Mouse (Mus musculus): ENCODE results near the gene Gm10408. TPM values are rescaled to one million over a fixed set of nuclear protein-coding genes. Genes with fewer than 3 reads are reported as not detected.
"Not testable (repeated sequence)": the region's sequence is repeated elsewhere in the genome, so short reads cannot be mapped to it uniquely, and the experiment has no call there.

Gene Gm10408
- not detected in 2 replicates for polyA plus RNA-seq (2015; fragmentation: Nextera tagmentation; extraction: Ambion mirVana)

GRCm38 (mm10) chr14:3449079-3449478 is at the start of gene Gm10408:
TSS of gene Gm10408 (plus strand) at chr14:3449379.
- not testable (repeated sequence) for H3K27ac ChIP-seq (replicated peaks); H3K4me2 ChIP-seq; ATAC-seq (ENCODE audit: low read depth); H3K27me3 ChIP-seq; H3K9ac ChIP-seq; H3K36me3 ChIP-seq; H3K4me3 ChIP-seq; H3K9me3 ChIP-seq; H3K4me1 ChIP-seq (replicated peaks)
- no CpG with 5 or more reads among the region's 3 CpGs for WGBS

- H3K4me2 ChIP-seq; H3K9me3 ChIP-seq; ATAC-seq (ENCODE audit: low read depth); H3K27ac ChIP-seq (replicated peaks); H3K9ac ChIP-seq; H3K4me1 ChIP-seq (replicated peaks); H3K36me3 ChIP-seq; H3K4me3 ChIP-seq; H3K27me3 ChIP-seq: not testable (repeated sequence)
- no CpG with 5 or more reads among the region's 32 CpGs for WGBS
These were observed 36.9 kb upstream of the Gm10408 start, which contains the start of gene Gm10409 for GRCm38 (mm10) chr14:3412314-3412713. TSS of gene Gm10409 (plus strand) at chr14:3412614.

GRCm38 (mm10) chr14:3427803-3428202 is 21.4 kb upstream of the Gm10408 start, which contains the start of gene Gm3005:
TSS of gene Gm3005 (plus strand) at chr14:3428103.
- not testable (repeated sequence) for H3K4me3 ChIP-seq; ATAC-seq (ENCODE audit: low read depth); H3K27me3 ChIP-seq; H3K27ac ChIP-seq (replicated peaks); H3K4me2 ChIP-seq; H3K9ac ChIP-seq; H3K9me3 ChIP-seq; H3K36me3 ChIP-seq; H3K4me1 ChIP-seq (replicated peaks)
- no CpG with 5 or more reads among the region's 2 CpGs for WGBS

Other genes with a start within 250 kb of the Gm10408 start
- gene D830030K20Rik, start 240.9 kb upstream of the Gm10408 start, polyA plus RNA-seq (2015; fragmentation: Nextera tagmentation; extraction: Ambion mirVana): 21.3 and 25.5 TPM in 2 replicates
- gene Gm2956, start 116.8 kb upstream of the Gm10408 start, polyA plus RNA-seq (2015; fragmentation: Nextera tagmentation; extraction: Ambion mirVana): not detected in 2 replicates
- gene Gm10413, start 54.3 kb upstream of the Gm10408 start, polyA plus RNA-seq (2015; fragmentation: Nextera tagmentation; extraction: Ambion mirVana): not detected in 2 replicates
- 11.6 and 12.3 TPM in 2 replicates for gene Gm10409, start 36.8 kb upstream of the Gm10408 start, polyA plus RNA-seq (2015; fragmentation: Nextera tagmentation; extraction: Ambion mirVana)
- gene Gm3005, start 21.3 kb upstream of the Gm10408 start, polyA plus RNA-seq (2015; fragmentation: Nextera tagmentation; extraction: Ambion mirVana): 5.0 and 6.3 TPM in 2 replicates
- not detected in 2 replicates for gene Gm3012, start 185.1 kb downstream of the Gm10408 start, polyA plus RNA-seq (2015; fragmentation: Nextera tagmentation; extraction: Ambion mirVana)
- gene Gm3020, start 202.7 kb downstream of the Gm10408 start, polyA plus RNA-seq (2015; fragmentation: Nextera tagmentation; extraction: Ambion mirVana): 11.6 and 12.3 TPM in 2 replicates
- not detected in 2 replicates for gene Gm3043, start 239.4 kb downstream of the Gm10408 start, polyA plus RNA-seq (2015; fragmentation: Nextera tagmentation; extraction: Ambion mirVana)